Mouse (Mus musculus) heart, postnatal 0 days (tissue): ENCODE data around the gene Cep95.

ENCODE experiments used
- CTCF ChIP-seq: IDR thresholded peaks from 2 replicates; pipeline ENCODE4 v1.5.1; 2016; ENCODE audit warnings: antibody characterized with exemption, control low read depth, low read depth
- EP300 ChIP-seq: IDR thresholded peaks from 2 replicates; pipeline ENCODE4 v1.6.1; 2016; ENCODE audit warnings: antibody characterized with exemption, low read depth

- TF ChIP-seq CTCF (no peak), EP300 (no peak)
These were observed 35.4 kb downstream of the Cep95 start for GRCm38 (mm10) chr11:106824403-106824802.
